Mouse (Mus musculus): ENCODE results near the gene Sgms1. TPM values are rescaled to one million over a fixed set of nuclear protein-coding genes. Genes with fewer than 3 reads are reported as not detected.

The Sgms1 gene
- polyA plus RNA-seq, 1 experiment from 2014 or later = 19.2 TPM

- no peaks in the 10 kb centered on the region for H3K36me3 ChIP-seq (replicated peaks; ENCODE audit: control insufficient read depth, insufficient read depth)
- H3K9ac ChIP-seq = no peak overlapping the region
- no peaks in the 10 kb centered on the region for H3K27me3 ChIP-seq (ENCODE audit: control insufficient read depth, insufficient read depth, low read length)
- 96% methylated on average over 4 of the region's 4 CpGs for WGBS
- H3K27ac ChIP-seq = no peak overlapping the region
- H3K9me3 ChIP-seq (ENCODE audit: control insufficient read depth, low read length) = no peaks in the 10 kb centered on the region
- no peak overlapping the region for H3K4me3 ChIP-seq (replicated peaks; ENCODE audit: low read length)
- DNase-seq (ENCODE audit: low spot score) (no peak), ATAC-seq (ENCODE audit: low FRiP score) (no peak)
- H3K4me1 ChIP-seq (replicated peaks; ENCODE audit: control insufficient read depth, insufficient read depth, low read length) = no peaks in the 10 kb centered on the region
- no peak overlapping the region for H3K4me2 ChIP-seq (replicated peaks)
These were observed 206.5 kb downstream of the Sgms1 start for GRCm38 (mm10) chr19:32183005-32183404.

- Histone ChIP-seq H3K9me3 (ENCODE audit: control insufficient read depth, low read length) (no peaks in the 10 kb centered on the region), H3K9ac (no peak overlapping the region), H3K36me3 (replicated peaks; ENCODE audit: control insufficient read depth, insufficient read depth) (no peaks in the 10 kb centered on the region), H3K27ac (no peak overlapping the region), H3K4me2 (replicated peaks) (no peak overlapping the region), H3K4me3 (replicated peaks; ENCODE audit: low read length) (no peak overlapping the region), H3K4me1 (replicated peaks; ENCODE audit: control insufficient read depth, insufficient read depth, low read length) (no peaks in the 10 kb centered on the region), H3K27me3 (ENCODE audit: control insufficient read depth, insufficient read depth, low read length) (no peaks in the 10 kb centered on the region)
- WGBS = 95% methylated on average over 5 of the region's 5 CpGs
- no peak for DNase-seq (ENCODE audit: low spot score)
- ATAC-seq (ENCODE audit: low FRiP score) = no peak
These were observed 207.0 kb downstream of the Sgms1 start for GRCm38 (mm10) chr19:32182471-32182870.

- no peak for ATAC-seq (ENCODE audit: low FRiP score)
- Histone ChIP-seq H3K4me3 (replicated peaks; ENCODE audit: low read length) (no peak overlapping the region), H3K36me3 (replicated peaks; ENCODE audit: control insufficient read depth, insufficient read depth) (no peaks in the 10 kb centered on the region), H3K27ac (peak overlapping the region; percentile 10; the same call in 1 of the 2 replicates), H3K9me3 (ENCODE audit: control insufficient read depth, low read length) (no peaks in the 10 kb centered on the region), H3K9ac (no peak overlapping the region), H3K4me1 (replicated peaks; ENCODE audit: control insufficient read depth, insufficient read depth, low read length) (no peaks in the 10 kb centered on the region), H3K4me2 (replicated peaks) (no peak overlapping the region), H3K27me3 (ENCODE audit: control insufficient read depth, insufficient read depth, low read length) (no peaks in the 10 kb centered on the region)
- no peak for DNase-seq (ENCODE audit: low spot score)
- WGBS = 93% methylated on average over 12 of the region's 12 CpGs
These were observed 207.7 kb downstream of the Sgms1 start for GRCm38 (mm10) chr19:32181721-32182394.

- Histone ChIP-seq H3K27me3 (ENCODE audit: control insufficient read depth, insufficient read depth, low read length) (no peaks in the 10 kb centered on the region), H3K9ac (no peak overlapping the region), H3K4me1 (replicated peaks; ENCODE audit: control insufficient read depth, insufficient read depth, low read length) (no peaks in the 10 kb centered on the region), H3K4me3 (replicated peaks; ENCODE audit: low read length) (no peak overlapping the region), H3K9me3 (ENCODE audit: control insufficient read depth, low read length) (no peaks in the 10 kb centered on the region), H3K4me2 (replicated peaks) (no peak overlapping the region), H3K27ac (peak overlapping the region; percentile 10; the same call in 1 of the 2 replicates), H3K36me3 (replicated peaks; ENCODE audit: control insufficient read depth, insufficient read depth) (no peaks in the 10 kb centered on the region)
- DNase-seq (ENCODE audit: low spot score) (no peak), ATAC-seq (ENCODE audit: low FRiP score) (no peak)
- 82% methylated on average over 14 of the region's 14 CpGs for WGBS
These were observed 208.5 kb downstream of the Sgms1 start for GRCm38 (mm10) chr19:32180756-32181674.

- Histone ChIP-seq H3K4me1 (replicated peaks; ENCODE audit: control insufficient read depth, insufficient read depth, low read length) (no peaks in the 10 kb centered on the region), H3K36me3 (replicated peaks; ENCODE audit: control insufficient read depth, insufficient read depth) (no peaks in the 10 kb centered on the region), H3K9ac (no peak overlapping the region), H3K4me3 (replicated peaks; ENCODE audit: low read length) (no peak overlapping the region), H3K27ac (no peak overlapping the region), H3K9me3 (ENCODE audit: control insufficient read depth, low read length) (no peaks in the 10 kb centered on the region), H3K27me3 (ENCODE audit: control insufficient read depth, insufficient read depth, low read length) (no peaks in the 10 kb centered on the region), H3K4me2 (replicated peaks) (no peak overlapping the region)
- no peak for DNase-seq (ENCODE audit: low spot score)
- no peak for ATAC-seq (ENCODE audit: low FRiP score)
- 67% methylated on average over 5 of the region's 5 CpGs for WGBS
These were observed 209.5 kb downstream of the Sgms1 start for GRCm38 (mm10) chr19:32179978-32180413.

GRCm38 (mm10) chr19:32179514-32179913 is 210.0 kb downstream of the Sgms1 start:
- Histone ChIP-seq H3K4me1 (replicated peaks; ENCODE audit: control insufficient read depth, insufficient read depth, low read length) (no peaks in the 10 kb centered on the region), H3K4me2 (replicated peaks) (no peak overlapping the region), H3K4me3 (replicated peaks; ENCODE audit: low read length) (no peak overlapping the region), H3K9me3 (ENCODE audit: control insufficient read depth, low read length) (no peaks in the 10 kb centered on the region), H3K27me3 (ENCODE audit: control insufficient read depth, insufficient read depth, low read length) (no peaks in the 10 kb centered on the region), H3K27ac (no peak overlapping the region), H3K36me3 (replicated peaks; ENCODE audit: control insufficient read depth, insufficient read depth) (no peaks in the 10 kb centered on the region), H3K9ac (no peak overlapping the region)
- DNase-seq (ENCODE audit: low spot score) = no peak
- ATAC-seq (ENCODE audit: low FRiP score) = no peak
- WGBS = 76% methylated on average over 4 of the region's 4 CpGs

- no peak for DNase-seq (ENCODE audit: low spot score)
- Histone ChIP-seq H3K27ac (no peak overlapping the region), H3K9me3 (ENCODE audit: control insufficient read depth, low read length) (no peaks in the 10 kb centered on the region), H3K4me3 (replicated peaks; ENCODE audit: low read length) (no peak overlapping the region), H3K9ac (no peak overlapping the region), H3K4me2 (replicated peaks) (no peak overlapping the region), H3K4me1 (replicated peaks; ENCODE audit: control insufficient read depth, insufficient read depth, low read length) (no peaks in the 10 kb centered on the region), H3K27me3 (ENCODE audit: control insufficient read depth, insufficient read depth, low read length) (no peaks in the 10 kb centered on the region), H3K36me3 (replicated peaks; ENCODE audit: control insufficient read depth, insufficient read depth) (no peaks in the 10 kb centered on the region)
- WGBS = 89% methylated on average over 2 of the region's 2 CpGs
- no peak for ATAC-seq (ENCODE audit: low FRiP score)
These were observed 211.4 kb downstream of the Sgms1 start for GRCm38 (mm10) chr19:32178161-32178560.

GRCm38 (mm10) chr19:32176458-32176857 is 213.1 kb downstream of the Sgms1 start:
- ATAC-seq (ENCODE audit: low FRiP score) = no peak
- H3K27me3 ChIP-seq (ENCODE audit: control insufficient read depth, insufficient read depth, low read length) = no peaks in the 10 kb centered on the region
- no peak overlapping the region for H3K4me3 ChIP-seq (replicated peaks; ENCODE audit: low read length)
- 88% methylated on average over 9 of the region's 9 CpGs for WGBS
- no peak overlapping the region for H3K9ac ChIP-seq
- no peaks in the 10 kb centered on the region for H3K4me1 ChIP-seq (replicated peaks; ENCODE audit: control insufficient read depth, insufficient read depth, low read length)
- H3K9me3 ChIP-seq (ENCODE audit: control insufficient read depth, low read length) = no peaks in the 10 kb centered on the region
- H3K36me3 ChIP-seq (replicated peaks; ENCODE audit: control insufficient read depth, insufficient read depth) = no peaks in the 10 kb centered on the region
- no peak for DNase-seq (ENCODE audit: low spot score)
- no peak overlapping the region for H3K4me2 ChIP-seq (replicated peaks)
- no peak overlapping the region for H3K27ac ChIP-seq

- no peaks in the 10 kb centered on the region for H3K9me3 ChIP-seq (ENCODE audit: control insufficient read depth, low read length)
- H3K27ac ChIP-seq = no peak overlapping the region
- no peaks in the 10 kb centered on the region for H3K27me3 ChIP-seq (ENCODE audit: control insufficient read depth, insufficient read depth, low read length)
- H3K4me2 ChIP-seq (replicated peaks) = no peak overlapping the region
- no peak for ATAC-seq (ENCODE audit: low FRiP score)
- WGBS = 99% methylated on average over 4 of the region's 4 CpGs
- H3K4me3 ChIP-seq (replicated peaks; ENCODE audit: low read length) = no peak overlapping the region
- H3K9ac ChIP-seq = no peak overlapping the region
- H3K36me3 ChIP-seq (replicated peaks; ENCODE audit: control insufficient read depth, insufficient read depth) = no peaks in the 10 kb centered on the region
- no peaks in the 10 kb centered on the region for H3K4me1 ChIP-seq (replicated peaks; ENCODE audit: control insufficient read depth, insufficient read depth, low read length)
- DNase-seq (ENCODE audit: low spot score) = no peak
These were observed 213.5 kb downstream of the Sgms1 start for GRCm38 (mm10) chr19:32175991-32176390.
